Mouse (Mus musculus): ENCODE results near the gene Ppp1r1a. TPM values are rescaled to one million over a fixed set of nuclear protein-coding genes. Genes with fewer than 3 reads are reported as not detected.

Gene Ppp1r1a
- polyA plus RNA-seq, 1 experiment from 2014 or later: 22.6 TPM

DNA sequence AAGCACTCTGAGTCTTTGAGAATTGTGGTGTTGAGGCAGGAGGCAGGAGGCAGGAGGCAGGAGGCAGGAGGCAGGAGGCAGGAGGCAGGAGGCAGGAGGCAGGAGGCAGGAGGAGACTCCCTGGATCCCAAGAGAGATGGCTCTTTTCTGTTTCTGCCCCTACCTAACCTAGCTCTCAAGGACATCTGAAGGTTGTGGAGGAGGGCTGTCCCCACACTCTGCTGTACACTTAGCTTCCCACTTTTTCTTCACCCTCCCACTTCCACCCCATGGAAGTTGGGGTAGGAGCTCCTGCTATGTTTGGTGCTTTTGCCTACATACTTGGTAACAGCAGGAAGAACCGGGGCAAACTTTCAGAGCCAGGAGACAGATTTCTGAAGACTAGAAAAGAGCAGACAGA is 2.0 kb downstream of the Ppp1r1a start:
- Histone ChIP-seq H3K9ac (no peak overlapping the region), H3K4me1 (peaks cover 11% of the 10 kb centered on the region), H3K4me3 (no peak overlapping the region), H3K27ac (no peak overlapping the region), H3K9me3 (no peaks in the 10 kb centered on the region), H3K27me3 (peaks cover 33% of the 10 kb centered on the region), H3K36me3 (no peaks in the 10 kb centered on the region), H3K4me2 (replicated peaks) (no peak overlapping the region)
- 60% methylated on average over 1 of the region's 1 CpGs for WGBS
- no peak for ATAC-seq (ENCODE audit: insufficient number of reproducible peaks, insufficient read depth, low FRiP score, low TSS enrichment)

DNA sequence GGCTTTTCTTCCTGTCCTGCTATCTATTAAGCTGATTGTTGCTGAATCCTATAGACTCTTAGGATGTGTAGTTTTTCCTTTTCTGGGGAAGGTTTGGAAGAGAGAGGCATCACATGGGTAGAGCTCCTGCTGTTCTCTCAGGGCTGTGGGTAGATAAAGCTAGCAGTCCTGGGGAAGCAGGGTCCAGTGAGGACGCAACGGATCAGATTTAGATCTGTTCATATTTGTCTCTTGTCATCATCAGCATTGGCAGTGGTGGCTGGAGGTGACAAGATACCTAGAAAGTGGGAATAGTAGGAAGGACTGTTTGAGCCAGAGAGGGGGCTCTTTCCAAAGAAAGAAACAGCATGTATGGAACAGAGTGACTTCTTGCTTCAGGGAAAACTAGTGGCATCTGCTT is 2.8 kb downstream of the Ppp1r1a start:
- no peaks in the 10 kb centered on the region for H3K36me3 ChIP-seq
- no peak for ATAC-seq (ENCODE audit: insufficient number of reproducible peaks, insufficient read depth, low FRiP score, low TSS enrichment)
- H3K4me2 ChIP-seq (replicated peaks): no peak overlapping the region
- H3K27ac ChIP-seq: no peak overlapping the region
- no peak overlapping the region for H3K9ac ChIP-seq
- WGBS: 71% methylated on average over 2 of the region's 2 CpGs
- H3K4me3 ChIP-seq: no peak overlapping the region
- peaks cover 33% of the 10 kb centered on the region for H3K27me3 ChIP-seq
- peaks cover 11% of the 10 kb centered on the region for H3K4me1 ChIP-seq
- H3K9me3 ChIP-seq: no peaks in the 10 kb centered on the region

DNA sequence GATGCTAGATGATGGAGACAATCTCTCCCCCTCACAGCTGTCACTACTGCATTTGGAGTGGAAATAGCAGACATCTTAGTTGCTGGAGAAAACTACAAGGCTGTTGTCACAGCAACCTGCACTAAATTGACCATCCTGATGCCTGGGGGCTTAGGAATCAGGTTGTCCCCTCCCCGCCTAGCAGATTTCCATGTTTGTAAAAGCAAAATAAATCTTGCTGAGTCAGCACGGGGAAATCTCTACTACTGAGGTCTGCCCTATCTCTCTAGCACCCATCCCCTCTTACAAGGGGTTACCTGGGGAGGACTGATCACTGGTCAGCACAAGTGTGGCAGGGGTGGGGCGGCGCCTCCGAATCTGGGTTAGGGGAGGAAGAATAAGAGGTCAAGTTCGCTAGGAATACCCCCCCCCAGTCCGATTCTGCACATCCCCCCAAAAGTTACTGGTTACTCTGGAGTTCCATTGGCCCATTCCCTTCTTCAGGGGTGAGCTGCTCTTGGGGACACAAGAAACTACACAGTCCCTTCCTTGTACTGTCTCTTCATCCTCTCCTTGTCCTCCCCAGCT is 3.7 kb downstream of the Ppp1r1a start:
- no peak for ATAC-seq (ENCODE audit: insufficient number of reproducible peaks, insufficient read depth, low FRiP score, low TSS enrichment)
- peaks cover 11% of the 10 kb centered on the region for H3K4me1 ChIP-seq

DNA sequence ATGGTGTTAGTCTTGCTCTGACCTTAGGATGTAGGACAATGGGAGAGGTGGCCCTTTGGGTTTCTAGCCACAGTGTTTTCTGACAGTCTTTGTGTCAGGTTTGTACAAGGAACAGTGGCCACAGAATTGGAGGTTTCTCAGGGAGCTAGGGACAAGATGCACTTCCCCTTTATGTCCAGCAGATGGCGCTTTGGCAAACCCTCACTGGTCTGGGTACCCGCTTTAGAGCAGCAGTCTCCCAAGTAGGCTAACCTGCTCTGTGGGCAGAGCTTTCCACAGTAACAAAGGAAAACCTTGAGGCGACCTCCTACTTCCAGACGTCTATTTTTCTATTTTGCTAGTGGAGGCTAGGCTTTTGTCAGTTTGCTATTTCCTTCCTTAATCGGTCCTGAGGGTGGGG is 7.4 kb downstream of the Ppp1r1a start:
- H3K9me3 ChIP-seq: no peaks in the 10 kb centered on the region
- no peak overlapping the region for H3K4me3 ChIP-seq
- no peak overlapping the region for H3K4me2 ChIP-seq (replicated peaks)
- peak; percentile 44; the same call in 1 of the 2 replicates for ATAC-seq (ENCODE audit: insufficient number of reproducible peaks, insufficient read depth, low FRiP score, low TSS enrichment)
- no peaks in the 10 kb centered on the region for H3K36me3 ChIP-seq
- no peak overlapping the region for H3K9ac ChIP-seq
- 7% methylated on average over 5 of the region's 5 CpGs for WGBS
- peaks cover 5% of the 10 kb centered on the region; the same call in 1 of the 2 replicates for H3K27me3 ChIP-seq
- H3K27ac ChIP-seq: no peak overlapping the region
- H3K4me1 ChIP-seq: no peaks in the 10 kb centered on the region

More for the DNA sequence above, 3.7 kb downstream of the Ppp1r1a start:
- 79% methylated on average over 7 of the region's 7 CpGs for WGBS
- H3K27me3 ChIP-seq: peaks cover 33% of the 10 kb centered on the region
- no peaks in the 10 kb centered on the region for H3K36me3 ChIP-seq
- H3K4me3 ChIP-seq: no peak overlapping the region
- H3K9ac ChIP-seq: no peak overlapping the region
- H3K9me3 ChIP-seq: no peaks in the 10 kb centered on the region
- no peak overlapping the region for H3K27ac ChIP-seq
- no peak overlapping the region for H3K4me2 ChIP-seq (replicated peaks)

DNA sequence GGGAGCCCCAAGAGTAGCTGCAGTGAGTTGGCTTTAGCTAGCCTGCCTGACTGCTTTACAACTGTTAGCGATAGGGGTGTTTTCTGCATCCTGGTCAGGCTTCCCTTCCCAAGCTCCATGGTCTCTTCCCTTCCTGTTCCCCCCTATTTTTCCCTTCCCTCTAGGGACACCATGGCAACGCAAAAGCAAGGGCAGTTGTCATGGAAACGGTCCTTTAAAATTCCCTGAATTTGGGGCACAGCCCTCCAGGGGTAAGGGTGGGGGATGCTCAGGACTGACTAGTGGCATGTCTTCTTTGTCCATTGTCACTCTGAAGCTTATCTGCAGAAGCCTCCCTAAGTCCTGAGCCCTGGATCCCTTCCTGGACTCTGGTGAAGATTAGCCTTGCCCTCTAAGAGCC is 14.6 kb downstream of the Ppp1r1a start:
- Histone ChIP-seq H3K9ac (no peak overlapping the region), H3K27me3 (no peaks in the 10 kb centered on the region), H3K36me3 (no peaks in the 10 kb centered on the region), H3K4me3 (no peak overlapping the region), H3K4me1 (peaks cover 14% of the 10 kb centered on the region), H3K4me2 (replicated peaks) (no peak overlapping the region), H3K27ac (no peak overlapping the region), H3K9me3 (no peaks in the 10 kb centered on the region)
- WGBS: 51% methylated on average over 3 of the region's 3 CpGs
- no peak for ATAC-seq (ENCODE audit: insufficient number of reproducible peaks, insufficient read depth, low FRiP score, low TSS enrichment)

DNA sequence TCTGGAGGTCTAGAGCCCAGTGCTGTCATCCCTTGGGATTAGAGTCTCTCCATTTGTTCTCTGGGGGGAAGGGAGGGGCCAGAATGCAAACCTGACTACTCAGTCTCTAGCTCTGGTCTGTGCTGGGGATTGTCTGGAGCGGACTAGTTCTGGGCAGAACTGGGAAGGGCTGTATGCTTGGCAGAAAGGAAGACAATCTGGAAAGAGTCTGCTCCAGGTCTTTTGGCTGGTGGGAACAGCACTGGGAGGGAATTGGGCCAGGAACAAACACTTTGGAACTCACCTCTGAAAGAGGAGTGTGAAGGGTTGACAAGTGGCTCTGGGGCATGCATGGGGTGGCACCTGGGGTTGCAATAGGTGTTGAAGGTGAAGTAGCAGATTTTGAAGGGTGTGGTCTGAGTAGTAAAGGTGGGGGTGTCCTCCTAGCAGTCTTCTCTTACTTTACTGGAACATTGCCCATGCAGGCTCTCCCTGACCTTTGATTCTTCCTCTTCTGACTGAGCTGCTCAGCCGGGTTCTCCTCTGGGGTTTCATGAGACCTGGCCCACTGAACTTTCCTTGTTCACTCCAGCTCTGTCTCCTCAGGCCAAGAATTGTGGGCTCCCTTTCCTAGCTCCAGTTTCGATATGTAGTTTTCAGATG is 15.2 kb downstream of the Ppp1r1a start:
- Histone ChIP-seq H3K4me2 (replicated peaks) (no peak overlapping the region), H3K4me1 (peaks cover 14% of the 10 kb centered on the region), H3K36me3 (no peaks in the 10 kb centered on the region), H3K9ac (no peak overlapping the region), H3K27me3 (no peaks in the 10 kb centered on the region), H3K9me3 (no peaks in the 10 kb centered on the region), H3K27ac (no peak overlapping the region), H3K4me3 (no peak overlapping the region)
- ATAC-seq (ENCODE audit: insufficient number of reproducible peaks, insufficient read depth, low FRiP score, low TSS enrichment): no peak
- WGBS: 75% methylated on average over 3 of the region's 3 CpGs

DNA sequence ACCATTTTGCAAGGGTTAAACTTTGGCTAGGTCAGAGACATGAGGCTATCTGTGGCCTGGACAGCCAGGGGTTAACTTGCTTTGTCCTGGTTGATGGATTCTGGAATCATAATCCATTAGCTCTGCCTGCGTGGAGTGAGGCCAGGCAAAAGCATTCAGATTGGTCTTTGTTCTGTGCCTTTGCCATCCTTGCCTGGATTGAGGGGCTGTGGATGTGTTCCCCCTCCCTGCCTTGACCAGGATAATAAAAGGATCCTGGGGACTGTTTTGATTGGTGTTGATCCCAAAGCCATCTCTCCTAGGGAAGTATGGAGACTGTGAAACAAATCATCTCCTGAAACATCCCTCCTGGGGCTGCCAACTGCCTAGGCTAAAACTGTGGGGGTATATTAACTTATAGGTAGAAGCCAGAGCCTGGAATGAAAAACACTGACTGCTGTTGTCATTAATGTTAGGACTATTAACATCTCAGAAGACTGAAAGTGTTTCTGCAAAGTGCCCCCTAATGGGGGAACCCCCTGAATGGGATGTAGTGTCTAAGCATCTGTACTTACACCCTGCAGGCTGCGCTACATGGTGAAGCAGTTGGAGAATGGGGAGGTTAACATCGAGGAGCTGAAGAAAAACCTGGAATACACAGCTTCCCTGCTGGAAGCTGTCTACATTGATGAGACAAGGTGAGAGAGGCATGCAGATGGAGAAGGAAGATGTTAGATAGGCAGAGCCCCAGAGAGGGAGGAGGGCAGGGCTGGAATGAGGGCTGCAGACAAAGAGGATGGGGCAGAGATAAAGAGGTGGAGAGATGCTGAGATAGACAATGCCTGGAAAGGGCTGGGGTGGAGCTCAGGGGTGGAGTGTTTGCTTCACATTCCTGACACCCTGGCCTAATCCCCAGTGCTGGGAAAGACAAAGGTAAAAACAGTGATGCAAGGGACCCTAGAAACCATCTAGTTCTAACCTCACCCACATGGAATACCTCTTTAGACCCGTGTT is 18.1 kb downstream of the Ppp1r1a start:
- no peak overlapping the region for H3K4me3 ChIP-seq
- no peak overlapping the region for H3K4me2 ChIP-seq (replicated peaks)
- ATAC-seq (ENCODE audit: insufficient number of reproducible peaks, insufficient read depth, low FRiP score, low TSS enrichment): no peak
- H3K4me1 ChIP-seq: peaks cover 14% of the 10 kb centered on the region
- no peaks in the 10 kb centered on the region for H3K36me3 ChIP-seq
- 24% methylated on average over 4 of the region's 4 CpGs for WGBS
- no peak overlapping the region for H3K9ac ChIP-seq
- no peaks in the 10 kb centered on the region for H3K9me3 ChIP-seq
- 0 out of 2 replicates have a peak overlapping the region, but pooled peaks have one; percentile 63 for H3K27ac ChIP-seq
- no peaks in the 10 kb centered on the region for H3K27me3 ChIP-seq

DNA sequence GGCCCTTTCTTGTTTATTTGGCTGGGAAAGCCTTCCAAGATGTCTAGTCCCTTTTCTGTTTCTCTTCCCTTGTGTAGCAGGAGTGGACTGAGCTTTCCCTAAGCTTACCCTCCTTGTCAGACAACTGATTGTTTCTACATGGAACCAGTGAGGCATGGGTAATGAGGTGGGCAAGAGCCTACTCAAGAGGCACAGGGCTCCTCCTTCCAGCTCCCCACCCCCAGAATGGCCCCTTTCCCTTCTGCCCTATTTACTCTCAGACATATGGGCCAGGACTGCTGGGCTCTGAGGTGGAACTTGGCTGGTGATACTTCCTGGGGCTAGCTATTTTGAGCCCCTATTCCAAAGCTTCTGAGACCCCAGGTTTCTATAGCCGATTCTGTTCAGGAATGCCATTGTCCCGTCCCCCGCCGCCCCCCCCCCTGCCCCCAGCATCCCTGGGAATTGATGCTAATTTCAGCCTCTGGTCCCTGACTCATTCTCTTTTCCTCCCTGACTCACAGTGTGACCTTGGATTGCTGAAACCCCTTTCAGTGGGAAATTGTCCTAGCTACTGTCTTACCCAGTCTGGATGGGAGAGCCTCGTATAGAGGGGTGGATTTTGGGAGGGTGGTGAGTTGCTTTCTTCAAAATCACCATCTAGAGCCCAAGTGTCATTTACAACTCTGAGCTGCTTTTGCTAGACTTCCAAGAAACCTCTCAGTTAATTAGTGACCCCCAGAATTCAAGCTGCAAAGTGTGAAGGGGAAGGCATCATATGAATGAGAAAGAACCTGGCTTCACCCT is 19.0 kb downstream of the Ppp1r1a start:
- H3K9me3 ChIP-seq: no peaks in the 10 kb centered on the region
- peak overlapping the region; percentile 63 for H3K27ac ChIP-seq
- H3K4me3 ChIP-seq: no peak overlapping the region
- H3K27me3 ChIP-seq: no peaks in the 10 kb centered on the region
- no peak overlapping the region for H3K9ac ChIP-seq
- H3K4me1 ChIP-seq: peaks cover 14% of the 10 kb centered on the region
- no peaks in the 10 kb centered on the region for H3K36me3 ChIP-seq
- ATAC-seq (ENCODE audit: insufficient number of reproducible peaks, insufficient read depth, low FRiP score, low TSS enrichment): peak; percentile 63
- 13% methylated on average over 5 of the region's 5 CpGs for WGBS
- H3K4me2 ChIP-seq (replicated peaks): no peak overlapping the region

DNA sequence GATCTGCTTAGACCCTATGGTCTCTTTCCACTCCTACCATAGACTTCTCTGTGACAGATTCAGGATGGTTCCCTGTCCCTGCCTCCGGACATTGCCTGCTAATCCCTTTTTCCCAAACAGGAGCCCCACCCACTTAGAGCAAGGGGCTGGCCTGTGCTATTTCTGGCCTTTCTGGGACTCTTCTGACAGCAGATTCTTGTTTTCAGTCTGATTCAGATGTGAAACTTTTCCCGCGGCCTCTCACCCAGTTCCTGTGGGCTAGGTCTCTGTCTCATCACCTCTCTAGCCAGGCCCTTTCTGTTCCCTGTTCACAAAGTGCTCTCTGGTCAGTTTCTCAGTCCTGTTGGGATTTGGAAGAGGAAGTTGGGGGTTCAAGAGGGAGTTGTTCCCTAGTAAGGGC is 22.9 kb downstream of the Ppp1r1a start:
- H3K4me2 ChIP-seq (replicated peaks): peak overlapping the region; percentile 53
- H3K4me1 ChIP-seq: peaks cover 20% of the 10 kb centered on the region
- H3K9ac ChIP-seq: no peak overlapping the region
- H3K9me3 ChIP-seq: no peaks in the 10 kb centered on the region
- H3K36me3 ChIP-seq: no peaks in the 10 kb centered on the region
- 30% methylated on average over 3 of the region's 3 CpGs for WGBS
- H3K4me3 ChIP-seq: no peak overlapping the region
- H3K27ac ChIP-seq: no peak overlapping the region
- no peak for ATAC-seq (ENCODE audit: insufficient number of reproducible peaks, insufficient read depth, low FRiP score, low TSS enrichment)
- H3K27me3 ChIP-seq: 0 out of 2 replicates have a peak, but pooled peaks cover 4% of the 10 kb centered on the region

DNA sequence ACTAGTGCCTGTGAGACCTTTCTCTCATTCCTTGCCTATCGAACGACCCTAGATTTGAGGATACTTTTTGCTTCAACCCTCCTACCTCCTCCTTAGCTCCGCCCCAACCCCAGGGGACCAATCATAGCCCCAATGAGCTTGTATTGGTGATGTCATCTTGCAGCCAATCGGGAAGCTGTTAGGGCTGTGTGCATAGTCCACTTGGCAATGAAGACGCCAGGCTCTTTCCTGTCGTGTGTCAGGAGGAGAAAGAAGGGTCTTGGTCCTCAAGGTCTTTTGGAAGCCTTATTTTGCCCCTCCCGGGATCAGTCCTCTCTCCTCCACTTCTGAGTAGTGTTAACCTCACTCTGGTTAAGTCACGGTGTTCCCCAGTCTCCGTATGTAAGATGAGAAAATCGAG is 23.7 kb downstream of the Ppp1r1a start:
- Histone ChIP-seq H3K27ac (no peak overlapping the region), H3K4me3 (peak overlapping the region; percentile 34), H3K4me1 (peaks cover 15% of the 10 kb centered on the region), H3K4me2 (replicated peaks) (peak overlapping the region; percentile 53), H3K36me3 (no peaks in the 10 kb centered on the region), H3K9ac (no peak overlapping the region; the same call in 1 of the 2 replicates), H3K27me3 (0 out of 2 replicates have a peak, but pooled peaks cover 4% of the 10 kb centered on the region), H3K9me3 (no peaks in the 10 kb centered on the region)
- 3% methylated on average over 10 of the region's 10 CpGs for WGBS
- peak; percentile 86 for ATAC-seq (ENCODE audit: insufficient number of reproducible peaks, insufficient read depth, low FRiP score, low TSS enrichment)

DNA sequence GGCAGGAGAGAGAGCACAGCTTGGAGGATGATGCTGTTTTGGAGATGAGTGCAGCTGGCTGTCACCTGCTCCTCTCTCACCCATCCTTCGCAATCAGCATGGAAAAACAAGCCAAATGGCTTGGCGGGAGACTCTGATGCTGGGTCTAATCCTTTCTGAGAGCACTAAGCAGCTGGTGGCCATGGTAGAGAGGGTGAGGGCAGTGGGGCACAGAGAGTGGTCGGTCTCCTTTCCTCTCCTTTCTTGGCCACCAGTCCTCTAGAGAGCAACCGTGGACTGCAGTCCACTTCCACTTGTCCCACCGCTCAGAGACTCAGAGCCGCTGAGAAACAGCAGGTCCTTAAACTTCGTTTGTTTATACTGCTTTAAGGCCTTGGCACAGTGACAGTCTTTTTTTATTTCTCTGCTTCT is 24.2 kb downstream of the Ppp1r1a start:
- Histone ChIP-seq H3K9ac (no peak overlapping the region), H3K4me3 (peak overlapping the region; percentile 34; the same call in 1 of the 2 replicates), H3K9me3 (no peaks in the 10 kb centered on the region), H3K4me2 (replicated peaks) (peak overlapping the region; percentile 53), H3K36me3 (no peaks in the 10 kb centered on the region), H3K4me1 (peaks cover 10% of the 10 kb centered on the region), H3K27me3 (0 out of 2 replicates have a peak, but pooled peaks cover 4% of the 10 kb centered on the region), H3K27ac (no peak overlapping the region)
- 0 out of 2 replicates have a peak, but pooled peaks have one; percentile 10 for ATAC-seq (ENCODE audit: insufficient number of reproducible peaks, insufficient read depth, low FRiP score, low TSS enrichment)
- WGBS: 10% methylated on average over 7 of the region's 7 CpGs

Measured in embryonic facial prominence, embryonic 12.5 days (tissue).